Mouse (Mus musculus) layer of hippocampus, postnatal 25 days (tissue): ENCODE data around the gene Kat5. TPM values are rescaled to one million over a fixed set of nuclear protein-coding genes. Genes with fewer than 3 reads are reported as not detected.

Experiments
- DNase-seq, 2 experiments: peaks; one replicate each; pipeline ENCODE4 v3.0.0; 2022; ENCODE audit warnings: mixed read lengths in 2 of 2, low spot score in 1 of 2; ENCODE audit errors: extremely low spot score in 1 of 2
- total RNA-seq, 2 experiments: library from RNA; stranded (reverse); gene quantifications; 2 replicates each; pipeline ENCODE4 v1.2.3; 2021

Gene Kat5
- total RNA-seq, 2 experiments from 2014 or later = 83.1 to 87.8 TPM

- DNase-seq = no peak
Observed at GRCm38 (mm10) chr19:5575336-5575735, 34.7 kb downstream of the Kat5 start.

- no peak for DNase-seq
Observed at GRCm38 (mm10) chr19:5572331-5573125, 37.5 kb downstream of the Kat5 start.

- DNase-seq = no peak
Observed at GRCm38 (mm10) chr19:5571831-5572230, 38.2 kb downstream of the Kat5 start.

DNA sequence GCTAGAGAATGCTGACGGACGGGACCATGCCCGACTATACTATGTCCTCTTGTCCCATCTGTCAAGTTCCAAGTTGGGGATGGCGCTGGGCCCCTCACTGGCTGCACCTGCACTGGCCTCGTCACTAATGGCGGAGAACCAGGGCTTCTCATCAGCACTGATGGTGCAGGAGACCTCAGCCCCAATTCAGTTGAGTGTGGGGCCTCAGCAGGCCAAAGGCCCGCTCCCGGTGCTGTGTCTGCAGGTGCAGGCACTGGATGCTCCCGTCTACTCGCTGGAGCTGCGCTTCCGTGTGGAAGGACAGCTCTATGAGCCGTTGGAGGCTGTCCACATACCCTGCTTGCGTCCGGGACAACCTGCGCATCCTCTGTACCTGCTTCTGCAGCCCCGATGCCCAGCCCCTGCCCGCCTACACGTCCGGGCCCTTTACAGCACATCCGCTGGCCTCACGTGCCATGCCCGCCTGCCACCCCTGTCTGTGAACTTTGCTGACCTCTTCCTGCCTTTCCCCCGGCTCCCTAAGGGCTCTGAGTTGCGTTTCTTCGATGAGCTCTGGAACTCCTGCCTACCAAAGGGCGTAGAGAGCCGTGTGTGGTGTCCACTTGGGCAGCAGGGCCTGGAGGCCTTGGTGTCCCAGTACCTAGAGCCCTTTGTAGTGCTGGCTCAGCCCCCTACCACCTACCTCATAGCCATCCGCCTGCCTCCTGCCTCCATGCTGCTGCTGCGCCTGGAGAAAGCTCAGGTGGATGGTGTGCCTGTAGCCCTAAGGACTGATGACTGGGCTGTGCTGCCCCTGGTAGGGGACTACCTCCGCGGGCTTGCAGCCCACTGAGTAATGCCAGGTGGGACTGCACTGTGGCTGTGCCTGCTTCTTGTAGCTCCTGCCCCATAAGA is 39.4 kb downstream of the Kat5 start:
- DNase-seq = no peak

DNA sequence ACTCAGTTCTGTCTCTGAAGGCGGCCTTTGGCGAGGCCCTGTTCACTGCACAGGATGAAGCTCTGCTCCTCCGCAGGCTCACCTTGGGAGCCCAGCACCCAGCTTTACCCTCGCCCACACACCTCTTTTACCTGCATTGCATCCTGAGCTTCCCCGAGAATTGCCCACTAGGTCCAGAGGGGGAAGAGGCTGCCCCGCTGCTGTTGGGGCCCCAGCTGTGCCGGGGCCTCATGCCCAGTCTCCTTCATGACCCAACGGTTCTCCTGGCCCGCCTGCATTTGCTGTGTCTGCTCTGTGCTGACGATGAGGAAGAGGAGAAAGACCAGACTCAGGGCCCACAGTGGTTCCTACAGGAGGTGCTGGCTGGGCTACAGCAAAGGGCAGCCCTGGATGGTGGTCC is 40.5 kb downstream of the Kat5 start:
- no peak for DNase-seq

- peak; percentile 69 to 83 for DNase-seq
Observed at GRCm38 (mm10) chr19:5568470-5569140, 41.4 kb downstream of the Kat5 start.

GRCm38 (mm10) chr19:5567534-5568469 is 42.2 kb downstream of the Kat5 start, which contains the start of gene Ap5b1:
Ap5b1 (plus strand) TSS chr19:5568025.
- DNase-seq = peak; percentile 90 to 92

DNA sequence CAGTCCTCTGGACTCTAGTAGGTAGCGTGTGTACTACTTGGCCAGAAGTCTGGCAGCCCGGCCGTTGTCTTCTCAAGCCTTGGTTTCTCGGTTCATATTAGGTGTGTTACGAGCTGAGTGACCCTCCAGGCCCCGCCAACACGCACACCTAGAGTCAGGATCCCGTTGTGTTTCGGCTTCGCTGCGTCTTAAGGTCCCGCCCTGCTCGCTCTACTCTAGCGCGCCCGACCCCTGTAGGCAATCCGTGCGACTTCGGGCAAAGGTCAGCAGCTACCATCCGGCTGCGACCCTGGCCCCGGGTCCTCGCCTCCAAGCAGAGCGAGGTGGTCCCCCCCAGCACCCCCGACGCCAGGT is 42.9 kb downstream of the Kat5 start:
- no peak for DNase-seq

- no peak for DNase-seq
Observed at GRCm38 (mm10) chr19:5566316-5566715, 43.7 kb downstream of the Kat5 start.

GRCm38 (mm10) chr19:5562776-5563175 is 47.3 kb downstream of the Kat5 start:
- no peak for DNase-seq

- no peak for DNase-seq
Observed at GRCm38 (mm10) chr19:5561886-5562285, 48.2 kb downstream of the Kat5 start.

DNA sequence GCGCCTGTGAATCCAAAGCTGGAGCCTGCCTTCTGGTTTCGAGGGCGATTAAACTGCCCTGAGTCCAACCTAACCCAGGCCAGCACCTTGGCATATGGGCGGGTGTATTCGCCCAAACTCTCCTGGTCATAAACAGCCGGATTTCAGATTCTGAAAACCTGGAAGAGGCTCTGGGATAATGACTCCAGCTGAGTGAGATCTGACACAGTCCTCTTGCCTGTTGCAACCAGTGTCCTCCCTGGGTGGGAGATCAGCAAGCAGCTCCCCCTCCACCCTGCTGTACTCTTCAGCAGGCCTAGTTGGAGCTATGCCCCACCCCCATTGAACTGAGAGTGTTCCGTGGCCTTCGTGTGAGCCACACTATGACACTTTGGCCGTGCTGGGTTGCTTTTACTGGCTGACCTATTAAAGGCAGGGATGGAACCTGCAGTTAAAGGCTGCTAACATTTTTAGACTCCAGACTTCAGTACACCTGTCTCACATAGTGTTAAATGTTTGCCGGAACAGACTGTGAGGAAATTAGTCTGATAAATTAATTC is 48.7 kb downstream of the Kat5 start:
- no peak for DNase-seq

- DNase-seq = no peak
Observed at GRCm38 (mm10) chr19:5560457-5561041, 49.5 kb downstream of the Kat5 start, which contains the start of gene Ovol1. Ovol1 (minus strand) TSS chr19:5560646.

GRCm38 (mm10) chr19:5559631-5560456 is 50.2 kb downstream of the Kat5 start:
- DNase-seq = no peak

DNA sequence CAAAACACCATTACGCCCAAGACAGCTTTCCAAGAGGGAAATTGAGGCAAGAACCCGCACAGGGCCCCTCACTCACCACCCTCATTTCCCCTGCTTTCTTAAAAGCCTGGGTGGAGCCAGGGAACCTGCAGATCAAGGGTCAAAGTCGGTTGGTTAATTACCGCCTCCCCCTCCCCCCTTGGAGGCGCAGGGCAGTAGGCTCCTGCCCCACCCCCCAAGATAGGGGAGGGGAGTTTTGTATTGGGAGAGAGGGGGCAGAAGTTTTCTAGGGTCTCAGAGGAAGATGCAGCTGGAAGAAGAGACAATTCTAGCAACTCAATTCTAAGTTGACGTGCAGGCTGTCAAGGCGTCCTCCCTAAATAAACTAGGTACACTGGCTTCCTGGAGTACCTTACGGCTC is 50.8 kb downstream of the Kat5 start:
- DNase-seq = no peak

- no peak for DNase-seq
Observed at GRCm38 (mm10) chr19:5558770-5559169, 51.3 kb downstream of the Kat5 start.

GRCm38 (mm10) chr19:5558169-5558568 is 51.9 kb downstream of the Kat5 start:
- DNase-seq = no peak

DNA sequence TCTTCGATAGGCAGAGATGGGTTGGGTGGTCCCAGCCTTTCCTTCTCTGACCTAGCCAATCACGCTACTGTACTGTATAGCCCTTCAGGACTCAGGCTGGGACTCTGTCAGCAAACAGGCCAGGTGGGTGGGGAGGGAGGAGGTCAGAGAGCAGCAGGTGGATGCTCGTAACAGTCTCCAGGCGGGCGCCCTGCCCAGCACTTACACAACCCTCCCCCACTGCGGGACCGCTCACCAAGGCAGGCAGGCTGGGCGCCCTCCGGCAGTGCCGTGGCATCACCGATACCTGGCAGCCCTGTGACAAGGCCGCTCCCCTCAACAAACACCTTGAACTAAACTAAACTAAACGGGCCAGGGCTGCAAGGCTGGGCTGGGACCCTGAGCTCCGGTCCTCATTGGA is 55.8 kb downstream of the Kat5 start:
- DNase-seq = no peak
